Mouse (Mus musculus) forebrain, embryonic 15.5 days (tissue): ENCODE results near the gene Ccnl2. TPM values are rescaled to one million over a fixed set of nuclear protein-coding genes. Genes with fewer than 3 reads are reported as not detected.

ENCODE experiments used
- ATAC-seq: fragments of 200-750 bp; cut with Nextera tagmentation; replicated peaks from 2 replicates; pipeline ENCODE4 v1.8.0; 2017; ENCODE audit warnings: mild to moderate bottlenecking, moderate TSS enrichment, moderate library complexity
- H3K27ac ChIP-seq: fragments of 300-500 bp; sonication (generic); replicated peaks from 2 replicates; pipeline ENCODE4 v1.5.1; 2015; ENCODE audit warnings: mild to moderate bottlenecking, inconsistent platforms
- H3K27me3 ChIP-seq: fragments of 300-500 bp; sonication (generic); 2 replicates; pipeline ENCODE4 v1.6.1; 2015; ENCODE audit warnings: inconsistent platforms
- H3K36me3 ChIP-seq: fragments of 300-500 bp; sonication (generic); 2 replicates; pipeline ENCODE4 v1.6.1; 2015; ENCODE audit warnings: mild to moderate bottlenecking, inconsistent platforms
- H3K4me1 ChIP-seq: fragments of 300-500 bp; sonication (generic); 2 replicates; pipeline ENCODE4 v1.6.1; 2015; ENCODE audit warnings: inconsistent platforms
- H3K4me2 ChIP-seq: fragments of 300-500 bp; sonication (generic); replicated peaks from 2 replicates; pipeline ENCODE4 v1.6.1; 2015; ENCODE audit warnings: mild to moderate bottlenecking, inconsistent platforms
- H3K4me3 ChIP-seq: fragments of 300-500 bp; sonication (generic); 2 replicates; pipeline ENCODE4 v1.5.1; 2015; ENCODE audit warnings: mild to moderate bottlenecking, inconsistent platforms
- H3K9ac ChIP-seq: fragments of 300-500 bp; sonication (generic); replicated peaks from 2 replicates; pipeline ENCODE4 v1.6.1; 2015; ENCODE audit warnings: mild to moderate bottlenecking, inconsistent platforms
- H3K9me3 ChIP-seq: fragments of 300-500 bp; sonication (generic); 2 replicates; pipeline ENCODE4 v1.6.1; 2016; ENCODE audit warnings: inconsistent platforms
- whole genome bisulfite sequencing: fragments of 180-500 bp; shearing (Covaris S2); methylation state at CpG from one replicate; pipeline ENCODE4 v1.1.7; 2015; ENCODE audit warnings: mixed read lengths; 5-methylcytosine and 5-hydroxymethylcytosine counted together
- microRNA-seq: library from miRNA; unstranded; fragments of <30 nt; microRNA quantifications from one replicate; pipeline ENCODE4, GENCODE M21; 2016
- polyA plus RNA-seq: library from polyadenylated mRNA; unstranded; fragments of >200 nt; fragmentation: Nextera tagmentation; extraction: Ambion mirVana; gene quantifications from 2 replicates; pipeline ENCODE4 v1.2.1, GENCODE M21; 2015

The Ccnl2 gene
- polyA plus RNA-seq, 1 experiment from 2014 or later = 172 TPM

DNA sequence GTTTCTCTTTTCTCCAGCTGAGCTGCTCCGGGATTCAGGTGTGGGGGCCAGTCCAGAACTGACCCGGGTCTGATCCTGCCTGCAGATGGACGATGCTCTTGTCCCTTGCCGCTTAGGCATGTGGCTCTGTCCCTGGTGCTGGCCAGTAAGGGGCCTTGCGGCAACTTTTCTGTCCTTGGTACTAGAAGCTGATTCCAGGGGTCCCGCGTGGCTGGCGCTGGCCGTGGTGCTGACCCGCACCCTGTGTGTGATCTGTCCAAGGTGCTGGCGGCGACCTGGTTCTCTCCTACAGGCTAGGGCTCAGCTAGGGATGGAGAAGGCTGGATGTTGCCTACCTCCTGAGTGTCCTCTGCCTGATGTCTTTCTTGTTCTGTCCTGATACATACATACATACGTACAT lies 47.0 kb downstream of the Ccnl2 start:
- H3K9me3 ChIP-seq = no peaks in the 10 kb centered on the region
- H3K4me1 ChIP-seq = no peaks in the 10 kb centered on the region
- H3K36me3 ChIP-seq = peaks cover 65% of the 10 kb centered on the region
- H3K4me3 ChIP-seq = no peak overlapping the region
- H3K9ac ChIP-seq = no peak overlapping the region
- ATAC-seq = no peak
- WGBS = 33% methylated on average over 13 of the region's 13 CpGs
- no peak overlapping the region for H3K4me2 ChIP-seq
- H3K27me3 ChIP-seq = no peaks in the 10 kb centered on the region
- no peak overlapping the region for H3K27ac ChIP-seq

DNA sequence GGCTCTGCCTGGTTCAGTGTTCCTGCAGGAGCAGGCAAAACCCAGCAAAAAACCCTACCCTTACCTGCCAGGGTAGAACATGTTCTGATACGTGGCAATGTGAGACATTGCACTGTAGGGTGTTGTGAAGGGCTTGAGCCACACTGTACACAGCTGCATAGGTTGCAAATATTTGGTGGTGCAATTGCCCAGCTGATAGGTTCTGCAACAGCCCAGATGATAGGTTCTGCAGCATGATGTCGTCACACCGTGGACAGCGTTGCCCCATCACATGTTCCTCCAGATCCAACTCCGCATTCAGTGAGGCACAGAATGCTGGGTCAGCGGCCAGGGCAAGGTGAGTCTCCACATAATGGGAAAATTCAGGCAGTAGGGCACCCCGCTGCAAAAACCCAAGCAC lies 49.5 kb downstream of the Ccnl2 start:
- no peak overlapping the region for H3K27ac ChIP-seq
- H3K9me3 ChIP-seq = no peaks in the 10 kb centered on the region
- H3K9ac ChIP-seq = no peak overlapping the region
- 92% methylated on average over 7 of the region's 7 CpGs for WGBS
- no peak for ATAC-seq
- no peak overlapping the region for H3K4me3 ChIP-seq
- H3K4me2 ChIP-seq = no peak overlapping the region
- H3K36me3 ChIP-seq = peaks cover 63% of the 10 kb centered on the region
- no peaks in the 10 kb centered on the region for H3K4me1 ChIP-seq
- H3K27me3 ChIP-seq = no peaks in the 10 kb centered on the region

GRCm38 (mm10) chr4:155863001-155863400 lies 50.7 kb downstream of the Ccnl2 start, which contains the start of gene Tas1r3:
TSS of gene Tas1r3 (minus strand) at chr4:155863362.
- Histone ChIP-seq H3K4me1 (no peaks in the 10 kb centered on the region), H3K9me3 (no peaks in the 10 kb centered on the region), H3K36me3 (peaks cover 57% of the 10 kb centered on the region), H3K4me2 (no peak within 1 kb of the TSS), H3K9ac (no peak within 1 kb of the TSS), H3K4me3 (no peak within 1 kb of the TSS), H3K27ac (no peak within 1 kb of the TSS), H3K27me3 (no peaks in the 10 kb centered on the region)
- 76% methylated on average over 5 of the region's 5 CpGs for WGBS
- ATAC-seq = no peak

DNA sequence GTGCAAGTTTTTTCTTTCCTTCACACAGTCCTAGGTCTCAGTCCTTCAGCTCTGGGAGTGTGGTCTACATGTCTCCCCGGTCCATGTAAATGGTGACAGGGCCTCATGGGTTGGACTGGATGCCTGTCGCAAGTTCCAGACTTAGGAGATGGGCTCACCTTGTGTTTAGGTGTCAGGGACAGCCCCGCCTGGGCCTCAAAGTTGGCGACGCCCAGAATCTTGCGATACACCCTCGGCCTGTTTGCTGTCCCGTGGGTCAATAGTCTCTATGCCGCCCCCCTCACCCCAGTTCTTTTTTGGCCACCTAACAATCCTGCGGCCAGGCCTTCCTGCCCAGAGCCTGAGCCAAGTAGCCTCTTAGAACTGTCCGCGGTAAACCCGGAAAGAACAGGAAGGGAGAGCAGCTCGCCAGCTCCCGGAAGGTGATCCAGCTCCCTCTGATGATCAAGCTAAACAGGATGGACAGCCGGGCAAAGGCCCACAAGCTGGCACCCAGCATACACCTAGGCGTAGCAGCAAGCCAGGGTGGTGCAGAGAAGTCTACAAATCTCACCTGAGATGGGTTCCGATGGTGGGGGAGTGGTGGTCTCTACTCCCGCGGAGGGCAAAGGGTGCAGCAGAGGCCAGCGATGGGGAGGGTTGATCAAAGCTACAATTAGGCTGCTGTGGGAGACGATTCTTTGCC lies 56.5 kb downstream of the Ccnl2 start:
- no peaks in the 10 kb centered on the region for H3K27me3 ChIP-seq
- H3K9me3 ChIP-seq = no peaks in the 10 kb centered on the region
- H3K4me1 ChIP-seq = peaks cover 26% of the 10 kb centered on the region
- 12% methylated on average over 22 of the region's 22 CpGs for WGBS
- peak overlapping the region; percentile 98 for H3K4me2 ChIP-seq
- H3K4me3 ChIP-seq = peak overlapping the region; percentile 65
- peak overlapping the region; percentile 87 for H3K9ac ChIP-seq
- peaks cover 33% of the 10 kb centered on the region for H3K36me3 ChIP-seq
- 0 out of 2 replicates have a peak overlapping the region, but pooled peaks have one; percentile 71 for H3K27ac ChIP-seq
- peak; percentile 2; the same call in 1 of the 2 replicates for ATAC-seq

DNA sequence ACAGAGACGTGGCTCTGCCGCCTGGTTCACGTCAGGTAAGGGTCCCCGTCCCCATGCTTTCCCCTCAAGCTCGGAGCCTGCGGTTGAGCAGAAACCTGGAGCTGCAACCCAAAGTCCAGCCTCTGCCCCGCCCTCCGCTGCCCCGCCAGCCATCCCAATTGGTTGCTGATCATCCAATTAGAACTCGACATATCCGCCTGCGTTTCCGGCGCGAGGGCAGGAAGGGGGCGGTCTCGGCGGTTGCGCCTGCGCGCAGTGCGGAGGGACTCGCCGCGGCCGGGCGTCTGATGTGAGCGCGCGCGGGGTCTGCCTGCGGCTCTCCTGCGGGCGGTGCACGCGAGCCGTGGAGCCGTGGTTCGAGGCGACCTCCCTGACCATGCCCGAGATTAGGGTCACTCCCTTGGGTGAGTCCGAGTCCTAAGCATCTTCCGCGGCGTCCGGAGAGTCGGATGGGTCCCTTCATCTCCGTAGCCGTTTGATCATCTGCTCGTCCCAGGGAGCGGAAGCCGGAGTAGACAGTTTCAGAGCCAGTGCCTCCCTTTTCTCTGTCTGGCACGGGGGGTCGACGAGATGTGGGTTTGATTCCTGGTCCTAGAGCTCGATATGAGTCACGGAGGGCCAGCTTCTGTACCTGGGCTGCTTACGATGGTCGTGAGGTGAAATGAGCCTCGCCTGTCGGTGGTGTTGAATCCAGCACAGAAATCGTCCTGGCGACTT lies 57.2 kb downstream of the Ccnl2 start, which contains the start of the genes Cptp and Ints11:
TSS of gene Cptp (minus strand) at position 124 of the 717 bp plus-strand sequence.
TSS of gene Ints11 (plus strand) at position 230 of the 717 bp plus-strand sequence.
- under 1% methylated on average over 62 of the region's 63 CpGs for WGBS

DNA sequence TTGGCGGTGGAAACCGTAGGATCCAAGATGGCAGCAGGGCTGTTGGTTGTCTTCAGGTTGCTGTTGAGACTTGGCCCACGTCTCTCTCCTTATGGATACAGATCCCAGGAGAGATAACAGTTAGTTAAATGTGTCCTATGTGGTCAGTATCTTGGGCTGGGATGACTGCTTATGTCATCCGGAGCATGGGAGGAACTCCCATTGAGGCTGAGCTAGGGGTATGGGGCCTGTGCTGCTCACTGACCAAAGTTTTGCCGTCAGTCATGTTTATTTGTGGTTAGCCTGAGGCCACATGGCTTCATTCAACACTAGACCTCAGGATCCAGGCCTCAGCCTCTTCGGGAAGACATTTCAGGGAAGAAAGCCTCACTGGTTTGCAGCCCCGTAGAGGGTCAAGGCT lies 59.1 kb downstream of the Ccnl2 start:
- Histone ChIP-seq H3K9ac (no peak overlapping the region), H3K36me3 (peaks cover 41% of the 10 kb centered on the region), H3K4me3 (no peak overlapping the region), H3K27me3 (no peaks in the 10 kb centered on the region), H3K4me2 (no peak overlapping the region), H3K27ac (no peak overlapping the region), H3K9me3 (no peaks in the 10 kb centered on the region), H3K4me1 (peaks cover 26% of the 10 kb centered on the region)
- WGBS = 95% methylated on average over 7 of the region's 7 CpGs
- ATAC-seq = no peak

More for the DNA sequence above, 57.2 kb downstream of the Ccnl2 start, which contains the start of the genes Cptp and Ints11:
- Histone ChIP-seq H3K9me3 (no peaks in the 10 kb centered on the region), H3K4me2 (peak within 1 kb of the TSS; percentile 98), H3K27ac (peak within 1 kb of the TSS; percentile 71), H3K27me3 (no peaks in the 10 kb centered on the region), H3K4me3 (peak within 1 kb of the TSS; percentile 65), H3K36me3 (peaks cover 40% of the 10 kb centered on the region), H3K4me1 (peaks cover 26% of the 10 kb centered on the region), H3K9ac (peak within 1 kb of the TSS; percentile 87)
- ATAC-seq = peak; percentile 96

Small RNAs within 50 kb of the gene (microRNA-seq; reads per million reads assigned to microRNA genes)
- not detected for gene Gm27743

Other genes with a start within 250 kb of the Ccnl2 start
- gene Slc35e2, start 211.1 kb upstream of the Ccnl2 start, polyA plus RNA-seq = 10.9 and 12.9 TPM in 2 replicates
- gene Cdk11b, start 187.6 kb upstream of the Ccnl2 start, polyA plus RNA-seq = 60.8 and 63.5 TPM in 2 replicates
- not detected in 2 replicates for gene Gm10563, start 167.1 kb upstream of the Ccnl2 start, polyA plus RNA-seq
- 2.3 and 2.6 TPM in 2 replicates for gene Mmp23, start 159.1 kb upstream of the Ccnl2 start, polyA plus RNA-seq
- gene Mib2, start 143.3 kb upstream of the Ccnl2 start, polyA plus RNA-seq = 51.6 and 52.1 TPM in 2 replicates
- gene Fndc10, start 118.1 kb upstream of the Ccnl2 start, polyA plus RNA-seq = 8.2 and 10.9 TPM in 2 replicates
- gene Ssu72, start 107.7 kb upstream of the Ccnl2 start, polyA plus RNA-seq = 144 and 146 TPM in 2 replicates
- 10.4 TPM in 2 replicates for gene Tmem240, start 77.7 kb upstream of the Ccnl2 start, polyA plus RNA-seq
- gene Atad3a, start 51.4 kb upstream of the Ccnl2 start, polyA plus RNA-seq = 91.0 TPM in 2 replicates
- gene Vwa1, start 37.8 kb upstream of the Ccnl2 start, polyA plus RNA-seq = 21.8 and 22.6 TPM in 2 replicates
- 0.29 and 0.60 TPM in 2 replicates for gene Tmem88b, start 26.6 kb upstream of the Ccnl2 start, polyA plus RNA-seq
- gene Ankrd65, start 22.1 kb upstream of the Ccnl2 start, polyA plus RNA-seq = not detected in 2 replicates
- 228 and 244 TPM in 2 replicates for gene Mrpl20, start 9.6 kb upstream of the Ccnl2 start, polyA plus RNA-seq
- 127 and 130 TPM in 2 replicates for gene Aurkaip1, start 18.8 kb downstream of the Ccnl2 start, polyA plus RNA-seq
- gene Mxra8, start 27.2 kb downstream of the Ccnl2 start, polyA plus RNA-seq = 15.0 and 19.0 TPM in 2 replicates
- 10.6 and 23.1 TPM in 2 replicates for gene Dvl1, start 34.9 kb downstream of the Ccnl2 start, polyA plus RNA-seq
- gene Tas1r3, start 50.9 kb downstream of the Ccnl2 start, polyA plus RNA-seq = 0.64 and 0.73 TPM in 2 replicates
- gene Cptp, start 57.0 kb downstream of the Ccnl2 start, polyA plus RNA-seq = 20.5 and 22.9 TPM in 2 replicates
- 90.6 and 99.9 TPM in 2 replicates for gene Ints11, start 57.1 kb downstream of the Ccnl2 start, polyA plus RNA-seq
- 61.5 and 64.8 TPM in 2 replicates for gene Pusl1, start 79.3 kb downstream of the Ccnl2 start, polyA plus RNA-seq
- 82.2 and 84.5 TPM in 2 replicates for gene Acap3, start 79.3 kb downstream of the Ccnl2 start, polyA plus RNA-seq
- 123 and 127 TPM in 2 replicates for gene Ube2j2, start 131.3 kb downstream of the Ccnl2 start, polyA plus RNA-seq
- gene C1qtnf12, start 149.8 kb downstream of the Ccnl2 start, polyA plus RNA-seq = 7.4 and 9.0 TPM in 2 replicates
- gene B3galt6, start 180.2 kb downstream of the Ccnl2 start, polyA plus RNA-seq = 27.8 and 30.2 TPM in 2 replicates
- 114 and 117 TPM in 2 replicates for gene Sdf4, start 180.4 kb downstream of the Ccnl2 start, polyA plus RNA-seq
- gene Tnfrsf4, start 201.4 kb downstream of the Ccnl2 start, polyA plus RNA-seq = 0.83 and 0.95 TPM in 2 replicates
- 0.66 and 1.5 TPM in 2 replicates for gene Tnfrsf18, start 213.7 kb downstream of the Ccnl2 start, polyA plus RNA-seq
- gene Ttll10, start 246.9 kb downstream of the Ccnl2 start, polyA plus RNA-seq = not detected in 2 replicates